Mouse (Mus musculus): ENCODE data around the gene Pm20d1. TPM values are rescaled to one million over a fixed set of nuclear protein-coding genes. Genes with fewer than 3 reads are reported as not detected.

Pm20d1 gene
- polyA plus RNA-seq, 1 experiment from 2014 or later, result 17.3 TPM

DNA sequence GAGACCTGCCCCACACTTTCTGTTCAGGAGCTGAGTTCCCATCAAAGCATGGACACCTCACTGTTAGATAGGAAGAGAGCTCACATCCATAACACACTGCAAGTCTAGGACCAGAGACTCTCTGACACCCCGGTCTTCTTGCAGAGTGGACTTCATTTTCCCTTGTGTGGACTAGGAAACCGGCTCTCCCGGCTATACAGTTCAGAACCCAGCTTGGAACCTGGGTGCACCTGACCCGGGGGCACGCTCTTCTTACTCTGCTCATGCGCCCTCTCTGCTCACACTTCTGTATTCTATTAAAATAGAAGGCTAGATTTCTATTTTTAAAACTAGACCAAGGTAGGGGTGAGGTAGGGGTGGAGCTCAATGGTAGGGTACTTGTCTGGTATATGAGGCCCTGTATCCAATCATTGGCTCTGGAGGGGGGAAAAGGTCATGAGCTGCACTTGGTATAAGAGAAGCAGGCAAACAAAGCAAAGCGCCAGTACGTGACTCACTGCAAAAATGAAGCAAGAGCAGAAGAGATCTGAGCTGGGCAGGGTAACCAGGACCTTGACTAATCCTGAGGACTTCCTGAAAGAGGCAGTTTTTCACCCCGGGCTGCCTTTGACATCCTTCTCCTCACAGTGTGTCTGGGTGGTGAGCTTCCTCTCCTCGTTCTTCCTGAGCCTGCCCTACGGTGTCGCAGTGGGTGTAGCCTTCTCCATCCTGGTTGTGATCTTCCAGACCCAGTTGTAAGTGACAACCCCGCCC is 35.9 kb upstream of the Pm20d1 start:
- 79% methylated on average over 13 of the region's 13 CpGs for WGBS
- Histone ChIP-seq H3K27ac (ENCODE audit: low read depth, low read length) (no peak overlapping the region), H3K27me3 (replicated peaks; ENCODE audit: control insufficient read depth, insufficient read depth, low read length) (no peaks in the 10 kb centered on the region), H3K9ac (ENCODE audit: low read depth, low read length) (no peak overlapping the region), H3K4me2 (replicated peaks; ENCODE audit: low read depth) (no peak overlapping the region), H3K4me3 (ENCODE audit: low read depth, low read length) (no peak overlapping the region), H3K9me3 (ENCODE audit: control insufficient read depth) (no peaks in the 10 kb centered on the region), H3K4me1 (replicated peaks; ENCODE audit: control insufficient read depth, insufficient read depth, low read length) (no peaks in the 10 kb centered on the region), H3K36me3 (ENCODE audit: control insufficient read depth, insufficient read depth) (no peaks in the 10 kb centered on the region)
- TF ChIP-seq CTCF (IDR thresholded peaks at IDR 0.05; ENCODE audit: low read depth), result no peak
- ATAC-seq, result no peak

DNA sequence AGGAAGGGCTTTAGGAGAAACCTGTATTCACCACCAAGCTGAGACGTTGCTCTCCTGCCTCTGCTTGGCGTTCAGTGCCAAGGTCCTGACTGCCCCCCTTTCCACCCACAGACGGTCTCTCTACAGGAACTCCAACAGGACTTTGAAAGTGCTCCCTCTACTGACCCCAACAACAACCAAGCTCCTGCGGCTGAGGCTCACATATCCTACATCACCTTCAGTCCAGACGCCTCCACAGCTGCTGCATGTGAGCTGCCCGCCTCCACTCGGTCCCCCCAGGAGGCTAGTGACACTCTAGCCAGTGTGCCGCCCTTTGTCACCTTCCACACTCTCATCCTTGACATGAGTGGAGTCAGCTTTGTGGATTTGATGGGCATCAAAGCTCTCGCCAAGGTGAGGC is 33.5 kb upstream of the Pm20d1 start:
- Histone ChIP-seq H3K36me3 (ENCODE audit: control insufficient read depth, insufficient read depth) (no peaks in the 10 kb centered on the region), H3K9me3 (ENCODE audit: control insufficient read depth) (no peaks in the 10 kb centered on the region), H3K27ac (ENCODE audit: low read depth, low read length) (no peak overlapping the region), H3K4me3 (ENCODE audit: low read depth, low read length) (no peak overlapping the region), H3K4me1 (replicated peaks; ENCODE audit: control insufficient read depth, insufficient read depth, low read length) (no peaks in the 10 kb centered on the region), H3K4me2 (replicated peaks; ENCODE audit: low read depth) (no peak overlapping the region), H3K9ac (ENCODE audit: low read depth, low read length) (no peak overlapping the region), H3K27me3 (replicated peaks; ENCODE audit: control insufficient read depth, insufficient read depth, low read length) (no peaks in the 10 kb centered on the region)
- ATAC-seq, result no peak
- WGBS, result 63% methylated on average over 9 of the region's 9 CpGs
- TF ChIP-seq CTCF (IDR thresholded peaks at IDR 0.05; ENCODE audit: low read depth), result peak; percentile 43

DNA sequence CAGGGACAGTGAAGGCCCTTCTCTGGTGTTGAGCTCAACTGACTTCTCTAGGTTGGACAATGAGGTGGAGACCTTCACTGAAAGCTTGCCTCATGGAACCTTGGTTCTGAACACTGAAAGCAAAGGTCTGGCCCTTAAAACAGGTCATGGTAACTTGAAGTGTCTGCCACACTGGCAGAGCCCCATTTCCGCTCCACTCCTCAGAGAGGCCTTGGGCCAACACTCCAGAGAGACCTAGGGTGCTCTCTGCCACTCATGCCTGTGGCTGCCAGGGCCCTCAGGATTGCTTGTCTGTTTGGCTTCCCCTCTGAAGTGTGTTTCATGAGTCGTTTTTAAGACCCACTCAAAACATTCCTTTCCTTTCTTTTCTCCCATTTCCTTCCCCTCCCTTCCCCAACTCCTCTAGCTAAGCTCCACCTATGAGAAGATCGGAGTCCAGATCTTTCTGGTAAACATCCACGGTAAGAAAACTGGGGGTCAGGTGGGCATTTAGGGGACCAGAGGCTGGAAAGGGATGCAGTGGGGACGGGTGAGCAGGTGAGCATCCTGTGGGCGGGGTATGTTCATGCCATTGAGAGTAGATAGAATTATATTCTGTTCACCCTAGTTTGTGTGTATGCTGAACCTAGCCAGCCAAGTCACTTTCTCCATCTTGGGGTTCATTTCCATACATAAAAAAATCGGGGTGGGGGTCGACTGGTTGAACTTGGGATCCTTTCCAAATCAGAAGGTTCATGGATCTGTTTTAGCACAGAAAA is 32.4 kb upstream of the Pm20d1 start:
- Histone ChIP-seq H3K4me3 (ENCODE audit: low read depth, low read length) (no peak overlapping the region), H3K27me3 (replicated peaks; ENCODE audit: control insufficient read depth, insufficient read depth, low read length) (no peaks in the 10 kb centered on the region), H3K36me3 (ENCODE audit: control insufficient read depth, insufficient read depth) (no peaks in the 10 kb centered on the region), H3K9ac (ENCODE audit: low read depth, low read length) (no peak overlapping the region), H3K4me1 (replicated peaks; ENCODE audit: control insufficient read depth, insufficient read depth, low read length) (no peaks in the 10 kb centered on the region), H3K9me3 (ENCODE audit: control insufficient read depth) (no peaks in the 10 kb centered on the region), H3K4me2 (replicated peaks; ENCODE audit: low read depth) (no peak overlapping the region), H3K27ac (ENCODE audit: low read depth, low read length) (no peak overlapping the region)
- no peak for TF ChIP-seq CTCF (IDR thresholded peaks at IDR 0.05; ENCODE audit: low read depth)
- ATAC-seq, result no peak
- WGBS, result 58% methylated on average over 8 of the region's 8 CpGs

DNA sequence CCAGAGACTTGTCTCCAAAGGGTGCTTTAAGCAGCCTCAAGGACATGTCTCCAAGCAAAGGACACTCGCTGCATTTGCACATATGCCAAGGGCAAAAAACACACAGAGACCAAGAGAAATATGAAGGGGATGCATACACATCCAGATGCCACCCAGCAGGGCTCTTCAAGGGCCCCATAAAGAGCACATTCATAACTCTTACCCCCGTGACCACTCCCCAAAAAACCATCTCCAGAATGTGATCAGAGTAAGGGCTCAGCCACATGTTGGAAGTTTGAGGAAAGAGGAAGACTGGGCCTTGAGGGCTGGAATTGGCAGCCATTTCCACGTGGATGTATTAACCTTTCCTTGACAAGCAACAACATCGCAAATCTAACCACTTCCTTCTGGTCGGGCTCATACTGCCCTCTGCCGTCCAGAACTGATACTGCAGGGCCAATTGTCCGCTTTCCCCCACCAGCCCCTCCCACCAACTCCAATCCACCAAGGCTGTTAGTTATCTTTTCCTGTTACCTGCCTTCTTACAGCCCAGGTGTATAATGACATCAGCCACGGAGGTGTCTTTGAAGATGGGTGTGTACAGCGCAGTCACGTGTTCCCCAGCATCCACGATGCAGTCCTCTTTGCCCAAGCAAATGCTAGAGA is 31.7 kb upstream of the Pm20d1 start:
- H3K27me3 ChIP-seq (replicated peaks; ENCODE audit: control insufficient read depth, insufficient read depth, low read length), result no peaks in the 10 kb centered on the region
- peak; percentile 98 for TF ChIP-seq CTCF (IDR thresholded peaks at IDR 0.05; ENCODE audit: low read depth)
- H3K9ac ChIP-seq (ENCODE audit: low read depth, low read length), result no peak overlapping the region
- no peaks in the 10 kb centered on the region for H3K4me1 ChIP-seq (replicated peaks; ENCODE audit: control insufficient read depth, insufficient read depth, low read length)
- no peak overlapping the region for H3K4me2 ChIP-seq (replicated peaks; ENCODE audit: low read depth)
- WGBS, result 9% methylated on average over 11 of the region's 11 CpGs
- ATAC-seq, result peak; percentile 34
- no peaks in the 10 kb centered on the region for H3K36me3 ChIP-seq (ENCODE audit: control insufficient read depth, insufficient read depth)
- H3K4me3 ChIP-seq (ENCODE audit: low read depth, low read length), result no peak overlapping the region
- H3K27ac ChIP-seq (ENCODE audit: low read depth, low read length), result no peak overlapping the region
- H3K9me3 ChIP-seq (ENCODE audit: control insufficient read depth), result no peaks in the 10 kb centered on the region

DNA sequence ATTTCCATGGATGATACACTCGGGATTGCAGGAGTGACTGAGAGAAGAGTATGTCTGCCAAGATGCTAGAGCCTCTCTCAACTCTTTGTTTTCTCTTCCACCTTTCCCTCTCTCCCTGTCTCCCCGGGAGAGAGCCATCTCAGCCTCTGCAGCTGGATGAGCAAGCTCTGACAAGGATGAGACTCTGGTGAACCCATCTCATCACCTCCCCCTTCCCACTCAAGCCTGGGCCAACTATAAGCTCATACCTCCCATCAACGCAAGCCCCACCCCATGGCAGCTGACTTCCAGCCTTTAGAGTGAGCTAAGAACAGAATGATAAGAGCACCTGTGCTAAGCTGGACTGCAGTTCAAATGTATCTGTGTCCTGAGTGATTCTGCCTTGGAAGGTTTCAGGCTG is 27.9 kb upstream of the Pm20d1 start:
- WGBS, result 67% methylated on average over 3 of the region's 3 CpGs
- H3K36me3 ChIP-seq (ENCODE audit: control insufficient read depth, insufficient read depth), result no peaks in the 10 kb centered on the region
- H3K4me3 ChIP-seq (ENCODE audit: low read depth, low read length), result no peak overlapping the region
- no peak overlapping the region for H3K9ac ChIP-seq (ENCODE audit: low read depth, low read length)
- H3K4me1 ChIP-seq (replicated peaks; ENCODE audit: control insufficient read depth, insufficient read depth, low read length), result no peaks in the 10 kb centered on the region
- no peak for TF ChIP-seq CTCF (IDR thresholded peaks at IDR 0.05; ENCODE audit: low read depth)
- no peak for ATAC-seq
- H3K27ac ChIP-seq (ENCODE audit: low read depth, low read length), result no peak overlapping the region
- no peaks in the 10 kb centered on the region for H3K27me3 ChIP-seq (replicated peaks; ENCODE audit: control insufficient read depth, insufficient read depth, low read length)
- H3K9me3 ChIP-seq (ENCODE audit: control insufficient read depth), result no peaks in the 10 kb centered on the region
- no peak overlapping the region for H3K4me2 ChIP-seq (replicated peaks; ENCODE audit: low read depth)

DNA sequence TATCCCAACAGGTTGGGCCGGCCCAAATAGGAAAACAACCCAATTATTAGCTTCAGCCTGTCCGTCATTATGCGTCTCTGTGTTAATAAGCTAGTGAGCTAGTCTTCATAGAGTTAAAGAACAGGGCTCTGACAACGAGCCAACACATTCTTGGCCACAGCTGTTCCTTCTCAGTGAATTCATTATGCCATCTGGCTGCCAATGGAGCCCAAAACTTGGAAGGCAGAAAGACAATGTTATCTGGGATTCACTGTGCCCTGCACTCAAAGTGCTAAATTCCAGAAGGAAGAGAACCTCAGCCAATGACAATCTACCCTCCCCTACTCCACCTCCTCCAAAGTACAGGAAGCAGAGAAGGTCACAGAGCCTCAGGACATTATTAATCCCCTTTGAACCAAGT is 26.5 kb upstream of the Pm20d1 start:
- Histone ChIP-seq H3K36me3 (ENCODE audit: control insufficient read depth, insufficient read depth) (no peaks in the 10 kb centered on the region), H3K27ac (ENCODE audit: low read depth, low read length) (no peak overlapping the region), H3K9ac (ENCODE audit: low read depth, low read length) (no peak overlapping the region), H3K27me3 (replicated peaks; ENCODE audit: control insufficient read depth, insufficient read depth, low read length) (no peaks in the 10 kb centered on the region), H3K4me3 (ENCODE audit: low read depth, low read length) (no peak overlapping the region), H3K4me2 (replicated peaks; ENCODE audit: low read depth) (no peak overlapping the region), H3K9me3 (ENCODE audit: control insufficient read depth) (no peaks in the 10 kb centered on the region), H3K4me1 (replicated peaks; ENCODE audit: control insufficient read depth, insufficient read depth, low read length) (no peaks in the 10 kb centered on the region)
- WGBS, result 78% methylated on average over 4 of the region's 4 CpGs
- ATAC-seq, result no peak
- no peak for TF ChIP-seq CTCF (IDR thresholded peaks at IDR 0.05; ENCODE audit: low read depth)
